ENCODE assay signal across 8 mouse cellular contexts in genomic region chr5:113854494-113854893, GRCm38 (mm10). TPM values are rescaled to one million over a fixed set of nuclear protein-coding genes. Genes with fewer than 3 reads are reported as not detected.
DNase-seq lines count a peak whose midpoint lies in the region; ATAC-seq and TF ChIP-seq lines count a peak whose summit lies in the region.

No protein-coding gene starts in this region.

- 36% methylated on average over 14 of the region's 14 CpGs for WGBS in liver, embryonic 12.5 days (ENCODE audit: insufficient replicate concordance)
- 36% methylated on average over 14 of the region's 14 CpGs for WGBS in intestine, embryonic 16.5 days
- 42% methylated on average over 14 of the region's 14 CpGs for WGBS in liver, adult 2 months
- 52% methylated on average over 14 of the region's 14 CpGs for WGBS in neural tube, embryonic 11.5 days
- 35% methylated on average over 14 of the region's 14 CpGs for WGBS in stomach, postnatal 0 days

- H3K4me2 ChIP-seq in liver, embryonic 12.5 days, result no peak overlapping the region
- H3K4me2 ChIP-seq in intestine, embryonic 16.5 days (ENCODE audit: low read depth, low read length), result no peak overlapping the region
- no peak overlapping the region for H3K4me2 ChIP-seq in neural tube, embryonic 11.5 days (ENCODE audit: low read depth)
- no peak overlapping the region for H3K4me2 ChIP-seq in stomach, postnatal 0 days (replicated peaks; ENCODE audit: low read depth)

- TF ChIP-seq POLR2A in liver, adult 2 months (IDR thresholded peaks at IDR 0.05; ENCODE audit: extremely low read depth, insufficient read depth, low read length), result no peak

- no peak overlapping the region for H3K9ac ChIP-seq in liver, embryonic 12.5 days
- H3K9ac ChIP-seq in intestine, embryonic 16.5 days (ENCODE audit: low read depth, low read length), result no peak overlapping the region
- no peak overlapping the region for H3K9ac ChIP-seq in liver, adult 2 months (ENCODE audit: low read depth, low read length)
- no peak overlapping the region for H3K9ac ChIP-seq in neural tube, embryonic 11.5 days (ENCODE audit: low read length)
- H3K9ac ChIP-seq in stomach, postnatal 0 days (ENCODE audit: low read length), result no peak overlapping the region

- ATAC-seq in liver, embryonic 12.5 days, result no peak
- peak; percentile 54; the same call in 1 of the 2 replicates for ATAC-seq in intestine, embryonic 16.5 days
- ATAC-seq in neural tube, embryonic 11.5 days (ENCODE audit: insufficient read depth, low FRiP score, low TSS enrichment), result no peak
- ATAC-seq in stomach, postnatal 0 days (ENCODE audit: low FRiP score, low TSS enrichment), result 0 out of 2 replicates have a peak, but pooled peaks have one; percentile 50

- no peaks in the 10 kb centered on the region for H3K9me3 ChIP-seq in liver, embryonic 12.5 days (replicated peaks)
- no peaks in the 10 kb centered on the region for H3K9me3 ChIP-seq in intestine, embryonic 16.5 days (ENCODE audit: control insufficient read depth, low read length)
- H3K9me3 ChIP-seq in neural tube, embryonic 11.5 days (ENCODE audit: control insufficient read depth, low read length), result no peaks in the 10 kb centered on the region
- no peaks in the 10 kb centered on the region for H3K9me3 ChIP-seq in stomach, postnatal 0 days (ENCODE audit: control insufficient read depth, low read length)

- TF ChIP-seq CTCF in liver, adult 2 months (IDR thresholded peaks at IDR 0.05; ENCODE audit: low read depth, low read length), result peak; percentile 99
- peak; percentile 99 for TF ChIP-seq CTCF in stomach, postnatal 0 days (IDR thresholded peaks at IDR 0.05; ENCODE audit: low read depth)

- H3K27ac ChIP-seq in liver, embryonic 12.5 days, result no peak overlapping the region
- no peak overlapping the region for H3K27ac ChIP-seq in intestine, embryonic 16.5 days (ENCODE audit: low read length)
- no peak overlapping the region for H3K27ac ChIP-seq in liver, adult 2 months (replicated peaks; ENCODE audit: insufficient read depth, low read depth, low read length)
- H3K27ac ChIP-seq in neural tube, embryonic 11.5 days (ENCODE audit: low read depth, low read length), result no peak overlapping the region
- H3K27ac ChIP-seq in stomach, postnatal 0 days (replicated peaks), result peak overlapping the region; percentile 77; the same call in 1 of the 2 replicates

- H3K27me3 ChIP-seq in liver, embryonic 12.5 days (replicated peaks), result no peaks in the 10 kb centered on the region
- no peaks in the 10 kb centered on the region for H3K27me3 ChIP-seq in intestine, embryonic 16.5 days (replicated peaks; ENCODE audit: control insufficient read depth, insufficient read depth, low read length)
- no peaks in the 10 kb centered on the region for H3K27me3 ChIP-seq in liver, adult 2 months (ENCODE audit: control insufficient read depth, insufficient read depth, low read length)
- no peaks in the 10 kb centered on the region for H3K27me3 ChIP-seq in neural tube, embryonic 11.5 days (ENCODE audit: control insufficient read depth, insufficient read depth, low read length)
- no peaks in the 10 kb centered on the region for H3K27me3 ChIP-seq in stomach, postnatal 0 days (ENCODE audit: control insufficient read depth, insufficient read depth, low read length)

- TF ChIP-seq EP300 in stomach, postnatal 0 days (optimal IDR thresholded peaks at IDR 0.05), result no peak

- peaks cover 39% of the 10 kb centered on the region for H3K36me3 ChIP-seq in liver, embryonic 12.5 days
- H3K36me3 ChIP-seq in intestine, embryonic 16.5 days (ENCODE audit: control insufficient read depth, insufficient read depth, low read length), result peaks cover 17% of the 10 kb centered on the region
- no peaks in the 10 kb centered on the region for H3K36me3 ChIP-seq in liver, adult 2 months (ENCODE audit: control insufficient read depth, insufficient read depth, low read length)
- peaks cover 4% of the 10 kb centered on the region for H3K36me3 ChIP-seq in neural tube, embryonic 11.5 days (ENCODE audit: control insufficient read depth, insufficient read depth, low read length)
- peaks cover 6% of the 10 kb centered on the region; the same call in 1 of the 2 replicates for H3K36me3 ChIP-seq in stomach, postnatal 0 days (ENCODE audit: control insufficient read depth, insufficient read depth, low read length)

- no peaks in the 10 kb centered on the region; the same call in 1 of the 2 replicates for H3K79me2 ChIP-seq in liver, adult 2 months (ENCODE audit: control insufficient read depth, insufficient read depth, low read length)

- H3K4me1 ChIP-seq in liver, embryonic 12.5 days, result peaks cover 58% of the 10 kb centered on the region
- peaks cover 36% of the 10 kb centered on the region for H3K4me1 ChIP-seq in intestine, embryonic 16.5 days (ENCODE audit: control insufficient read depth, insufficient read depth, low read length)
- H3K4me1 ChIP-seq in liver, adult 2 months (ENCODE audit: control insufficient read depth, insufficient read depth, low read length), result 0 out of 2 replicates have a peak, but pooled peaks cover 1% of the 10 kb centered on the region
- H3K4me1 ChIP-seq in neural tube, embryonic 11.5 days (ENCODE audit: control insufficient read depth, insufficient read depth, low read length), result peaks cover 17% of the 10 kb centered on the region
- H3K4me1 ChIP-seq in stomach, postnatal 0 days (replicated peaks; ENCODE audit: control insufficient read depth, insufficient read depth), result no peaks in the 10 kb centered on the region

- H3K4me3 ChIP-seq in liver, embryonic 12.5 days, result no peak overlapping the region
- no peak overlapping the region for H3K4me3 ChIP-seq in intestine, embryonic 16.5 days (ENCODE audit: low read length)
- H3K4me3 ChIP-seq in liver, adult 2 months (ENCODE audit: insufficient read depth, low read depth, low read length), result no peak overlapping the region
- no peak overlapping the region for H3K4me3 ChIP-seq in neural tube, embryonic 11.5 days (ENCODE audit: low read depth, low read length)
- H3K4me3 ChIP-seq in stomach, postnatal 0 days (ENCODE audit: low read depth, low read length), result no peak overlapping the region

- DNase-seq in liver, result peak; percentile 84
- peak; percentile 85 for DNase-seq in cerebellum, adult 9-11 months
- peak; percentile 94 for DNase-seq in gastrocnemius, postnatal 10 days
- DNase-seq in liver, adult 2 months (ENCODE audit: extremely low read depth, low read depth, low spot score), result peak; percentile 32
- peak; percentile 82 for DNase-seq in neural tube, embryonic 11.5 days (ENCODE audit: low spot score)
- peak; percentile 88 for DNase-seq in stomach, postnatal 0 days (ENCODE audit: low spot score)

RNA-seq across cellular contexts. Expression of gene Selplg, which starts 22.1 kb away (rescaled TPM):
- polyA plus RNA-seq in liver, embryonic 12.5 days (2016; fragmentation: Nextera tagmentation; extraction: Ambion mirVana), result 10.8 and 11.6 TPM in 2 replicates
- 1 to 10 TPM; 1.8 to 3.3 TPM for total RNA-seq in gastrocnemius, postnatal 10 days (2021)
- polyA plus RNA-seq in intestine, embryonic 16.5 days (2015; fragmentation: Nextera tagmentation; extraction: Ambion mirVana), result 6.8 and 7.5 TPM in 2 replicates
- total RNA-seq in liver, adult 2 months (2014; rRNA removed), result 1.1 and 2.3 TPM in 2 replicates
- polyA plus RNA-seq in liver, adult 2 months (2012; rRNA removed), result 5.4 and 6.2 TPM in 2 replicates
- polyA plus RNA-seq in neural tube, embryonic 11.5 days (2014; fragmentation: Nextera tagmentation; extraction: Ambion mirVana), result 1.7 and 2.8 TPM in 2 replicates
- 2.0 and 2.6 TPM in 2 replicates for polyA plus RNA-seq in stomach, postnatal 0 days (2015; fragmentation: Nextera tagmentation; extraction: Ambion mirVana)

RNA-seq across cellular contexts. Expression of gene Coro1c, which starts 54.1 kb away (rescaled TPM):
- 78.7 and 78.8 TPM in 2 replicates for polyA plus RNA-seq in liver, embryonic 12.5 days (2016; fragmentation: Nextera tagmentation; extraction: Ambion mirVana)
- total RNA-seq in gastrocnemius, postnatal 10 days (2021), result 10 to 100 TPM; 39.1 to 48.9 TPM
- polyA plus RNA-seq in intestine, embryonic 16.5 days (2015; fragmentation: Nextera tagmentation; extraction: Ambion mirVana), result 175 and 183 TPM in 2 replicates
- total RNA-seq in liver, adult 2 months (2014; rRNA removed), result 11.8 and 14.0 TPM in 2 replicates
- polyA plus RNA-seq in liver, adult 2 months (2012; rRNA removed), result 12.0 and 13.6 TPM in 2 replicates
- 256 and 297 TPM in 2 replicates for polyA plus RNA-seq in neural tube, embryonic 11.5 days (2014; fragmentation: Nextera tagmentation; extraction: Ambion mirVana)
- polyA plus RNA-seq in stomach, postnatal 0 days (2015; fragmentation: Nextera tagmentation; extraction: Ambion mirVana), result 91.6 and 93.6 TPM in 2 replicates

RNA-seq across cellular contexts. Expression of gene Tmem119, which starts 54.2 kb away (rescaled TPM):
- 7.2 and 9.8 TPM in 2 replicates for polyA plus RNA-seq in liver, embryonic 12.5 days (2016; fragmentation: Nextera tagmentation; extraction: Ambion mirVana)
- total RNA-seq in gastrocnemius, postnatal 10 days (2021), result 10 to 100 TPM; 13.0 to 23.1 TPM
- 56.6 and 63.7 TPM in 2 replicates for polyA plus RNA-seq in intestine, embryonic 16.5 days (2015; fragmentation: Nextera tagmentation; extraction: Ambion mirVana)
- 0.27 and 0.46 TPM in 2 replicates for total RNA-seq in liver, adult 2 months (2014; rRNA removed)
- polyA plus RNA-seq in liver, adult 2 months (2012; rRNA removed), result 0.73 and 0.83 TPM in 2 replicates
- 29.3 and 36.5 TPM in 2 replicates for polyA plus RNA-seq in neural tube, embryonic 11.5 days (2014; fragmentation: Nextera tagmentation; extraction: Ambion mirVana)
- polyA plus RNA-seq in stomach, postnatal 0 days (2015; fragmentation: Nextera tagmentation; extraction: Ambion mirVana), result 35.3 and 36.6 TPM in 2 replicates

Comparison
In these comparisons a context has a peak if more than half of its experiments do, and no peak if none do; other contexts are left out.
1. DNase-seq: peak in every context shown above with its lines; median percentile 94 in gastrocnemius, postnatal 10 days; 88 in stomach, postnatal 0 days; 85 in cerebellum, adult 9-11 months; 84 in liver; 82 in neural tube, embryonic 11.5 days; 32 in liver, adult 2 months.
2. ATAC-seq: peak in intestine, embryonic 16.5 days (single experiment) and stomach, postnatal 0 days (single experiment); none in liver, embryonic 12.5 days (single experiment) and neural tube, embryonic 11.5 days (single experiment).